Mouse (Mus musculus): ENCODE measurements around the gene Serp2. TPM values are rescaled to one million over a fixed set of nuclear protein-coding genes. Genes with fewer than 3 reads are reported as not detected.

Gene Serp2
- polyA plus RNA-seq, 1 experiment = 1.0 TPM

DNA sequence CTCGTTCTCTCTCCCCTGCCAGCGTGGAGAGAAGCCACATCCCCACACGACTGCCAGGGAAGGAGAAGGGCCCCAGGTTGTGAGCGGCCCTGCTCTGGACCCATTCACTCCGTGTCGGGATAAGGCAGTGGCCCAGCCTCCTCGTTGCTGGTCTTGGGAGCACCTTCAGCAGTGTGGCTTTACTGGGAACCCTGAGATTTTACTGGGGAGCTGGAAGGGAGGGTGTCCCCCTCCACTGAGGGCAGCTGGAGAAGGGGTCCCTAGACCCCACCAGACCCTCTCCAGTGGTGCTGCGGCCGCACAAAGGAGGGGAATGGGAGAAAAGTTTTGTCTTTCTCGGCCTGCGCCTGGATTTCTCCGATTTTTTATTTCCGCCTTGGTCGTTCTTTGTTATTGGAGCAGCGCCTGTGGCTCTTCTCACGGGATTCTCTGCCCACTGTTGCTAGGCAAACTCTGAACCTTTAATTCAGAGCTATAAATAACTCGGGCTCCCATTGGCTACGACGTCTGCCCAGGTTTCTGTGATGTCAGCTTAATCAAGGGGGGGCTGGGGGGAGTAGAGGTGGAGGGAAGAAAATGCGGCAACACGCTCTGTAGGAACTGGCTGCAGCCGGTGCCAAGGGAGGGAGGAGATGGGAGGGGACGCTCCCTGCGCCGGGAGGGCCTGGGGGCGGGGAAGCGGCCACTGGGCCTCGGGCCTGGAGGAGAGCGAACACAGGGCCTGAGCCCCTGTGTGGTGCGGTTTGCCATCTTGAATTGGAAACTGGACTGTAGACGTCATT, 51.1 kb downstream of the Serp2 start:
- DNase-seq = peak; percentile 96
- Histone ChIP-seq H3K27ac (ENCODE audit: insufficient read depth, low read depth, low read length) (peak overlapping the region; percentile 98), H3K27me3 (replicated peaks; ENCODE audit: control insufficient read depth, insufficient read depth, low read length) (no peaks in the 10 kb centered on the region), H3K36me3 (ENCODE audit: control insufficient read depth, insufficient read depth, low read length) (peaks cover 6% of the 10 kb centered on the region; the same call in 1 of the 2 replicates), H3K4me1 (ENCODE audit: control insufficient read depth, insufficient read depth, low read length) (peaks cover 6% of the 10 kb centered on the region; the same call in 1 of the 2 replicates), H3K4me3 (ENCODE audit: insufficient read depth, low read depth, low read length) (peak overlapping the region; percentile 83)
- no peak for TF ChIP-seq CTCF (conservative IDR thresholded peaks at IDR 0.05; ENCODE audit: insufficient read depth, insufficient read length, low read depth, low read length)
- peak; percentile 21 for TF ChIP-seq POLR2A (IDR thresholded peaks at IDR 0.05; ENCODE audit: low read depth, low read length)
- WGBS = under 1% methylated on average over 31 of the region's 31 CpGs

DNA sequence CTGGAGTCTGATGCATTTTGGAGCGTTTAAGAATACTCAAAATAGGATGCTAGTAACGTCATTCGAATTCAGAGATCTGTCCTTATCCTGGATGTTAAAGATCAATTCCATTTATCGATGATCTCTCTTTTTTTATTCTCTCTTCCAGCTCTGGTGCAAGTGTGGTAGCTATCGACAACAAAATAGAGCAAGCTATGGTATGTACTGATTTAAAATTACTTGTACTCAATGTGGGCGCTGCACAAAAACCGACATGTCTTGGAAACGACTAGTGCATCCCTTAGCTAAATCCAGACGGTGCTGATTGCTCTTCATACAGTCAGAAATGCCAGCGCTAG, 51.6 kb downstream of the Serp2 start:
- peaks cover 10% of the 10 kb centered on the region; the same call in 1 of the 2 replicates for H3K4me1 ChIP-seq (ENCODE audit: control insufficient read depth, insufficient read depth, low read length)
- DNase-seq = no peak
- TF ChIP-seq CTCF (conservative IDR thresholded peaks at IDR 0.05; ENCODE audit: insufficient read depth, insufficient read length, low read depth, low read length) = no peak
- no peak for TF ChIP-seq POLR2A (IDR thresholded peaks at IDR 0.05; ENCODE audit: low read depth, low read length)
- WGBS = under 1% methylated on average over 10 of the region's 10 CpGs
- H3K4me3 ChIP-seq (ENCODE audit: insufficient read depth, low read depth, low read length) = peak overlapping the region; percentile 83
- peak overlapping the region; percentile 98 for H3K27ac ChIP-seq (ENCODE audit: insufficient read depth, low read depth, low read length)
- H3K27me3 ChIP-seq (replicated peaks; ENCODE audit: control insufficient read depth, insufficient read depth, low read length) = no peaks in the 10 kb centered on the region
- H3K36me3 ChIP-seq (ENCODE audit: control insufficient read depth, insufficient read depth, low read length) = peaks cover 6% of the 10 kb centered on the region; the same call in 1 of the 2 replicates

DNA sequence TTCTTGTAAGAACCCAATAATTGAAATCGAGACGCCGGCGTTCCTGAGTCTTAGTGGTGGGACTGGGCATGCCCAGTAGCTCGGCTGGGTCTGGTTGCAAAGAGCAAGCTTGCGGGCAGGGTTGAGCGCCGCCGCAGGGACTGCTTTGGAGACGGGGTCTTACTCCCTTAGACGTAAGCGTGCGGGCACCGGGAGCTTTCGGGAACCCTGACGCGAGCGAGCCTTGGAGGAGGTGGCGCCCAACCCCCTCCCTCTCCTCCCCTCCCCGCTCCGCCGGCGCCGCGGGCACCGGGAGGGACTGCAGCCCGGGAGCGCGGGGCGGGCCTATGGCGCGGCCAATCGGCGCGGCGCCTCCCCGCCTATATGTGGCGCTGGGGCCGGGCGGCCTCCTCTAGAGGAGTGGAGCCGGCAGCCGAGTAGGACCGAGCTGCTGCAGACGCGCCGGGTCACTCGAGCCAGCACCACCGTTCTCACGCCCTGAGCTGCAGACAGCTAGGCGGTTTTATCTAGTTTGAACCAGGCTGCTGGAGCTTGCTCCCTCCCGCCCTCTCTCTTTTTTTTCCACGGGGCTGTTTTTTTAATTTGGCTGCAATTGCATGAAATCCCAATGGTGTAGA, 52.5 kb downstream of the Serp2 start:
- Histone ChIP-seq H3K27me3 (replicated peaks; ENCODE audit: control insufficient read depth, insufficient read depth, low read length) (no peaks in the 10 kb centered on the region), H3K27ac (ENCODE audit: insufficient read depth, low read depth, low read length) (peak overlapping the region; percentile 98), H3K4me1 (ENCODE audit: control insufficient read depth, insufficient read depth, low read length) (peaks cover 12% of the 10 kb centered on the region; the same call in 1 of the 2 replicates), H3K36me3 (ENCODE audit: control insufficient read depth, insufficient read depth, low read length) (peaks cover 6% of the 10 kb centered on the region; the same call in 1 of the 2 replicates), H3K4me3 (ENCODE audit: insufficient read depth, low read depth, low read length) (peak overlapping the region; percentile 83)
- peak; percentile 99 for TF ChIP-seq POLR2A (IDR thresholded peaks at IDR 0.05; ENCODE audit: low read depth, low read length)
- no peak for TF ChIP-seq CTCF (conservative IDR thresholded peaks at IDR 0.05; ENCODE audit: insufficient read depth, insufficient read length, low read depth, low read length)
- peak; percentile 97 for DNase-seq
- under 1% methylated on average over 50 of the region's 52 CpGs for WGBS

DNA sequence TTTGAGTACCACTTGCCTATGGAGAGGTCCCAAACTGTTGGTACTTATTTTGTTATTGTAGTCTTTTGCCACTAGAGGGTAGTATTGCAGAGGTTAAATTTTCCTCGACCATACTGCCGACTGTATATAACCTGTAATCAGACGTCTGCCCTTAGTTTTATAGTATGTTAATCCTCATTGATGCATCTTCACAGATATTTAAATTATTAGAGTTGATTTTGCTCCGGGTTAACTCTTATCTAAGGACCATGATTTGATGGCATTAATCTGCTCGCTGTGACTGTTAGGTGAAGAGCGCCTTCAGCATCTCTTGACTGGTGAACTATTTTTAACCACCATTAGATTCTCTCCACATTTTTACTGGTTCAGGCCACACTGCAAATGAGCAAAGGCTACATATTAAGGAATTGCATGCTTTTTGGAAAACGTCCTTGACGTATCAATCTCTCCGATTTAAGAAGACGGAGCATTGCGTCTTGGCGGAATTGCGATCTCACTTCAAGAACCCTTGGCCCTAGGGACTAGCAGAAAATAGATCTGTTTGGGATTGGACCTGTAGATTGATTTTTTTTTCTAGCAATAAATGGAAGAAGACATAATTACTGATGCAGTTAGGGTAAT, 53.3 kb downstream of the Serp2 start:
- DNase-seq = peak; percentile 69
- Histone ChIP-seq H3K36me3 (ENCODE audit: control insufficient read depth, insufficient read depth, low read length) (peaks cover 6% of the 10 kb centered on the region; the same call in 1 of the 2 replicates), H3K27me3 (replicated peaks; ENCODE audit: control insufficient read depth, insufficient read depth, low read length) (no peaks in the 10 kb centered on the region), H3K4me1 (ENCODE audit: control insufficient read depth, insufficient read depth, low read length) (peaks cover 12% of the 10 kb centered on the region; the same call in 1 of the 2 replicates), H3K4me3 (ENCODE audit: insufficient read depth, low read depth, low read length) (peak overlapping the region; percentile 31), H3K27ac (ENCODE audit: insufficient read depth, low read depth, low read length) (peak overlapping the region; percentile 77)
- TF ChIP-seq CTCF (conservative IDR thresholded peaks at IDR 0.05; ENCODE audit: insufficient read depth, insufficient read length, low read depth, low read length) (0 out of 2 replicates have a peak, but pooled peaks have one; percentile 18), POLR2A (IDR thresholded peaks at IDR 0.05; ENCODE audit: low read depth, low read length) (no peak)
- WGBS = 8% methylated on average over 13 of the region's 13 CpGs

DNA sequence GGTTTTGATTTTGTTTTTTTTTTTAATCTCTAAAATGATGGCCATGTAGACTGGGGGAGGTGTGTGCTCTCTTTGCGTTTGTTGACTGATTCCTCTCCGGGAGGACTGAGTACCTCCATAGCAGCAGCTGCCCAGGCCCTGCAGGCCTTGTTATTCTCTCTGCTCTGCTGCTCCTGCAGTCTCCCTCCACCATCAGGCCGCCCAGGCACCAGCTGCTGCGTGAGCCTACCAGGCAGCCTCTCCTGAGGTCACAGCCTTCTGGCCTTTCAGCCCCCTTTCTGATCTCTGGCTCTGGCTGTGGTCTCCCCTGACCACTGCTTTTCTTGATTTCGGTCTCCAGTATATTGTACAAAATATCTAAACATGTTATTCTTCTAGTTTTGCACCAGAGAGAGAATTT, 56.7 kb downstream of the Serp2 start:
- Histone ChIP-seq H3K4me1 (ENCODE audit: control insufficient read depth, insufficient read depth, low read length) (peaks cover 9% of the 10 kb centered on the region; the same call in 1 of the 2 replicates), H3K4me3 (ENCODE audit: insufficient read depth, low read depth, low read length) (no peak overlapping the region), H3K27me3 (replicated peaks; ENCODE audit: control insufficient read depth, insufficient read depth, low read length) (no peaks in the 10 kb centered on the region), H3K36me3 (ENCODE audit: control insufficient read depth, insufficient read depth, low read length) (no peaks in the 10 kb centered on the region), H3K27ac (ENCODE audit: insufficient read depth, low read depth, low read length) (peak overlapping the region; percentile 16; the same call in 1 of the 2 replicates)
- WGBS = 38% methylated on average over 5 of the region's 5 CpGs
- DNase-seq = peak; percentile 19
- no peak for TF ChIP-seq CTCF (conservative IDR thresholded peaks at IDR 0.05; ENCODE audit: insufficient read depth, insufficient read length, low read depth, low read length)
- TF ChIP-seq POLR2A (IDR thresholded peaks at IDR 0.05; ENCODE audit: low read depth, low read length) = no peak

DNA sequence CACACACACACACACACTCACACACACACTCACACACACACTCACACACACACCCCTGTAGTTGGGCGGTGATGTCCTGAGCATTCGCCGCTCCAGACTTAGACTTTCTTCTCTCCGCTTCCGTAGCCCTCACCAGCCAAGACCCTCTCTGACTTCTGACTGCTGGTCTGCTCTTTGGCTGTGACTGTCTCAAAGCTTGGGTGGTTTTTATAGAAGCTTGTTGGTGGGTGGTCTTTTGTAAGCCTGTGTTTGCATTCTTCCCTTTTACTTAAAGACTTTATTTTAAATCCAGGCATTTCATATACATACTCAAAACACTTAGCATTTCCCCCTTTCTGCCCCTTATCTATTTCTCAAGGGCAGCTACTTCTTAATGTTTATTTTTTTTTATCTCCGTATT, 57.2 kb downstream of the Serp2 start:
- Histone ChIP-seq H3K27ac (ENCODE audit: insufficient read depth, low read depth, low read length) (no peak overlapping the region), H3K36me3 (ENCODE audit: control insufficient read depth, insufficient read depth, low read length) (no peaks in the 10 kb centered on the region), H3K4me1 (ENCODE audit: control insufficient read depth, insufficient read depth, low read length) (peaks cover 9% of the 10 kb centered on the region; the same call in 1 of the 2 replicates), H3K4me3 (ENCODE audit: insufficient read depth, low read depth, low read length) (no peak overlapping the region), H3K27me3 (replicated peaks; ENCODE audit: control insufficient read depth, insufficient read depth, low read length) (no peaks in the 10 kb centered on the region)
- DNase-seq = no peak
- no peak for TF ChIP-seq POLR2A (IDR thresholded peaks at IDR 0.05; ENCODE audit: low read depth, low read length)
- TF ChIP-seq CTCF (conservative IDR thresholded peaks at IDR 0.05; ENCODE audit: insufficient read depth, insufficient read length, low read depth, low read length) = no peak
- 84% methylated on average over 6 of the region's 6 CpGs for WGBS
